Mouse (Mus musculus): ENCODE measurements around the gene Camsap1. TPM values are rescaled to one million over a fixed set of nuclear protein-coding genes. Genes with fewer than 3 reads are reported as not detected.

Gene Camsap1
- polyA plus RNA-seq, 1 experiment from 2014 or later = 3.1 TPM

DNA sequence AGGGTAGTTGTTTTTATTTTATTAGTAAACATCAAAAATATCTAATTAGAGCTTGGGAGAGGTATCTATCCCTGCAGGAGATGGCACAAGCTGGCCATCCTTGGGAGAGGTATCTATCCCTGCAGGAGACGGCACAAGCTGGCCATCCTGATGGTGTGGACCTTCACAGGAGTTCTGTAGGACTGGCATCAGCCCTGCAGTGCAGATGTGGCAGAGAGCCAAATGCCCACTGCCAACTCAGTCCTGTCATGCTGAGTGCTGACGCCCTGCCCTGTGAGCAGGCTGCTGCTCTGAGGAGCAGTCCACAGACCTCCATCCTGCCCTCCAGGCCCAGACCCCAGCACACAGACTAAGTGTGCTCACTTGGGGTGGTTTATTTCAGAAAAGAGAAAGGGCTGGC is 18.9 kb upstream of the Camsap1 start:
- Histone ChIP-seq H3K4me3 (ENCODE audit: low read depth, low read length) (no peak overlapping the region), H3K27me3 (ENCODE audit: insufficient read depth, low read length) (no peaks in the 10 kb centered on the region), H3K9ac (replicated peaks) (no peak overlapping the region), H3K4me1 (ENCODE audit: insufficient read depth) (no peaks in the 10 kb centered on the region), H3K4me2 (ENCODE audit: low read depth, low read length) (no peak overlapping the region), H3K36me3 (replicated peaks; ENCODE audit: insufficient read depth, low read length) (peaks cover 95% of the 10 kb centered on the region), H3K27ac (ENCODE audit: low read depth) (no peak overlapping the region), H3K9me3 (ENCODE audit: low read length) (no peaks in the 10 kb centered on the region)
- DNase-seq (no peak), ATAC-seq (no peak)
- WGBS (ENCODE audit: insufficient replicate concordance) = 92% methylated on average over 2 of the region's 2 CpGs
- no peak for TF ChIP-seq CTCF (IDR thresholded peaks at IDR 0.05; ENCODE audit: low read depth)
- TF ChIP-seq EP300 (IDR thresholded peaks at IDR 0.05; ENCODE audit: low read depth) = no peak

DNA sequence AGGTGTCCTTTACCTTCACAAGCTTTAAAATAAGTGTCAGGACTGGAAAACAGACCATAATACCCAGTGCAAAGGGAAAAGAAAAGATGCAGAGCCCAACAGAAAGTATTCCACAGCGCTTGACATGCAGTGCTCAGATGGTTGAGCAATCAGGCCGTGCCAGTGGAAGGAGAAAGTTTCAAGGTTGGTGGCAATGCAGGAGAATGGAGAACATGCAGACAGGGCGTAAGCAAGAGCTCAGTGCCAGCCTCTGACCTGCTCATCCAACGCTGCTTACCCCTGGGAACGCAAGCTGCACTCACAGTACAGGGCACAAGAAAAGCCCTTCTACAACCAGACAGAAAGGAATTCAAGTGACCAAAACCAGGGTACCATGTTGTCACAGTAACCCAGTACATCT is 18.1 kb upstream of the Camsap1 start:
- DNase-seq (no peak), ATAC-seq (no peak)
- Histone ChIP-seq H3K9me3 (ENCODE audit: low read length) (no peaks in the 10 kb centered on the region), H3K27ac (ENCODE audit: low read depth) (no peak overlapping the region), H3K4me3 (ENCODE audit: low read depth, low read length) (no peak overlapping the region), H3K36me3 (replicated peaks; ENCODE audit: insufficient read depth, low read length) (peaks cover 88% of the 10 kb centered on the region), H3K4me2 (ENCODE audit: low read depth, low read length) (no peak overlapping the region), H3K4me1 (ENCODE audit: insufficient read depth) (no peaks in the 10 kb centered on the region), H3K27me3 (ENCODE audit: insufficient read depth, low read length) (no peaks in the 10 kb centered on the region), H3K9ac (replicated peaks) (no peak overlapping the region)
- TF ChIP-seq CTCF (IDR thresholded peaks at IDR 0.05; ENCODE audit: low read depth) (no peak), EP300 (IDR thresholded peaks at IDR 0.05; ENCODE audit: low read depth) (no peak)
- WGBS (ENCODE audit: insufficient replicate concordance) = 95% methylated on average over 5 of the region's 5 CpGs

DNA sequence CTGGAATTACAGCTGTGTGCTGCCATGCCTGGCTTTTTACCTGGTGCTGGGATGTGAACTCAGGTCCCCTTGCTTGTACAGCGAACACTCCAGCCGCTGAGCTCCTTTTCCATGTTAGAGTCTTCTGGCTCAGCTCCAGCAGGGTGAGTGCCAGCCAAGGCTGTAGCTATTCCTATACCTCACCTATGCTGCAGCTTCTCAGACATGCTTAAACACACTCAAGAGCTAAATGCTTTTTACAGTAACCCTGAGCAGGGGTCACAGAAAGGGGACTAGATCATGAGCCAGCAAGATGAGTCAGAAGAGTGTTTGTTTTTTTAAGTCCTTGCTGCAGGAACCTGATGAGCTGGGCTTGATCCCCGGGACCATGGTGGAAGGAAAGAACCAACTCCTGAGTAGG is 14.6 kb upstream of the Camsap1 start:
- ATAC-seq (no peak), DNase-seq (no peak)
- WGBS (ENCODE audit: insufficient replicate concordance) = 98% methylated on average over 3 of the region's 3 CpGs

DNA sequence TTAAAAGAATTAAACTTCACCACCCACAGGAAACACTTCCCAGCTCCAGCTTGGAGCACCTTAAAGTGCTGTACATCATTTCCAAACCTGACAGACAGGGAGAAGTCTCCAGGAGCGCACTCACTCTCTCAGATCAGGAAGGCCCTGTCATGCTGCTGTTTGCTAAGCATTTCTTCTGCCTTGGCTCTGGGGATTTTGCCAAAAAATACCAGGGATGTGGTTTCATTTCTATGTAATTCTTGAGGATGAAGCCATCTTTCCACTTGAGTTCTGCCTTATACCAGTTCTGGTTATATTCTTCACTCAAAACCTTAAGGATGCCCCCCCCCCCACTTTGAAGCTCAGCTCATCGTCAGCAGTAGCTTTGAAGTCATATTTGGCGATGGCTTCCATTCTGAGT is 11.7 kb upstream of the Camsap1 start:
- Histone ChIP-seq H3K4me3 (ENCODE audit: low read depth, low read length) (no peak overlapping the region), H3K36me3 (replicated peaks; ENCODE audit: insufficient read depth, low read length) (peaks cover 29% of the 10 kb centered on the region), H3K9ac (replicated peaks) (no peak overlapping the region), H3K9me3 (ENCODE audit: low read length) (no peaks in the 10 kb centered on the region), H3K4me1 (ENCODE audit: insufficient read depth) (no peaks in the 10 kb centered on the region), H3K4me2 (ENCODE audit: low read depth, low read length) (no peak overlapping the region), H3K27ac (ENCODE audit: low read depth) (no peak overlapping the region), H3K27me3 (ENCODE audit: insufficient read depth, low read length) (no peaks in the 10 kb centered on the region)
- no peak for ATAC-seq
- TF ChIP-seq CTCF (IDR thresholded peaks at IDR 0.05; ENCODE audit: low read depth) (no peak), EP300 (IDR thresholded peaks at IDR 0.05; ENCODE audit: low read depth) (no peak)
- DNase-seq = no peak
- WGBS (ENCODE audit: insufficient replicate concordance) = 83% methylated on average over 3 of the region's 3 CpGs

More for the DNA sequence above, 14.6 kb upstream of the Camsap1 start:
- no peak for TF ChIP-seq CTCF (IDR thresholded peaks at IDR 0.05; ENCODE audit: low read depth)
- no peak for TF ChIP-seq EP300 (IDR thresholded peaks at IDR 0.05; ENCODE audit: low read depth)
- Histone ChIP-seq H3K27me3 (ENCODE audit: insufficient read depth, low read length) (no peaks in the 10 kb centered on the region), H3K4me2 (ENCODE audit: low read depth, low read length) (no peak overlapping the region), H3K4me3 (ENCODE audit: low read depth, low read length) (no peak overlapping the region), H3K4me1 (ENCODE audit: insufficient read depth) (no peaks in the 10 kb centered on the region), H3K27ac (ENCODE audit: low read depth) (no peak overlapping the region), H3K9me3 (ENCODE audit: low read length) (no peaks in the 10 kb centered on the region), H3K9ac (replicated peaks) (no peak overlapping the region), H3K36me3 (replicated peaks; ENCODE audit: insufficient read depth, low read length) (peaks cover 56% of the 10 kb centered on the region)

DNA sequence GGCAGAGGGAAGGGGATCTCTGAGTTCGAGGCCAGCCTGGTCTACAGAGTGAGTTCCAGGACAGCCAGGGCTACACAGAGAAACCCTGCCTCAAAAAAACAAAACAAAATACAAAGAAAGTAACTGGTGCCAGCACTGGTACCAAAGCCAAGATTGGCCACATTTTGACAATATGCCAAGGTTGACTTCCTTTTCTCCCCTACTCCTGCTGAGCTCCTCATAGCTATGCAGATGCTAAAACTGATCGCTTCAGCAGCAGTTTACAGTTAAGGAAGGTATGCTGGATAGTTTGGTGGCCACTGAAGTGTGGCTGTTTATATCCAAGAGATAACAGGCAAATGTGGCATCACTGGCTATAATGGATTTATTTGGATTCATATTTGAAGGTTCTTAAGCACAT is 9.2 kb upstream of the Camsap1 start:
- WGBS (ENCODE audit: insufficient replicate concordance) = 60% methylated on average over 2 of the region's 2 CpGs
- no peak overlapping the region for H3K27ac ChIP-seq (ENCODE audit: low read depth)
- H3K9ac ChIP-seq (replicated peaks) = no peak overlapping the region
- H3K4me3 ChIP-seq (ENCODE audit: low read depth, low read length) = no peak overlapping the region
- no peak overlapping the region for H3K4me2 ChIP-seq (ENCODE audit: low read depth, low read length)
- H3K36me3 ChIP-seq (replicated peaks; ENCODE audit: insufficient read depth, low read length) = peaks cover 4% of the 10 kb centered on the region
- DNase-seq = no peak
- TF ChIP-seq CTCF (IDR thresholded peaks at IDR 0.05; ENCODE audit: low read depth) = no peak
- TF ChIP-seq EP300 (IDR thresholded peaks at IDR 0.05; ENCODE audit: low read depth) = no peak
- no peaks in the 10 kb centered on the region for H3K27me3 ChIP-seq (ENCODE audit: insufficient read depth, low read length)
- no peaks in the 10 kb centered on the region for H3K4me1 ChIP-seq (ENCODE audit: insufficient read depth)
- H3K9me3 ChIP-seq (ENCODE audit: low read length) = no peaks in the 10 kb centered on the region
- ATAC-seq = no peak

DNA sequence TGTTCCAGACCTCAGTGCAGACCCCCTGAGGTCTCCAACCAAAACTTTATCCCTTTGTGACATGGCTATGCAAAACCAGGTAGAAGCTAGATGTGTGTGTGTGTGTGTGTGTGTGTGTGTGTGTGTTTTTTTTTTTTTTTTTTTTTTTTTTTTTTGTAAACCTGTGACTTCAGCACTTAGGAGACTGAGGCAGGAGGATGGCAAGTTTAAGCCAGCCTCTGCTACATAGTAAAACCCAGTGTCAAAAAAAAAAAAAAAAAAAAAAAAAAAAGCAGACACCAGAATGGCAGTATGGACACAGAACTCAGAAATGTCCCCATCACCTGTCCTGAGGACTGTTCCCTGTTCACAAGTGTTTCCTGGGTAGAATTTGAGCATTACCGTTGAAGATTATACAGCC is 6.6 kb upstream of the Camsap1 start:
- Histone ChIP-seq H3K36me3 (replicated peaks; ENCODE audit: insufficient read depth, low read length) (no peaks in the 10 kb centered on the region), H3K4me2 (ENCODE audit: low read depth, low read length) (no peak overlapping the region), H3K9ac (replicated peaks) (no peak overlapping the region), H3K27me3 (ENCODE audit: insufficient read depth, low read length) (no peaks in the 10 kb centered on the region), H3K4me1 (ENCODE audit: insufficient read depth) (no peaks in the 10 kb centered on the region), H3K27ac (ENCODE audit: low read depth) (no peak overlapping the region), H3K9me3 (ENCODE audit: low read length) (no peaks in the 10 kb centered on the region), H3K4me3 (ENCODE audit: low read depth, low read length) (no peak overlapping the region)
- TF ChIP-seq EP300 (IDR thresholded peaks at IDR 0.05; ENCODE audit: low read depth) (no peak), CTCF (IDR thresholded peaks at IDR 0.05; ENCODE audit: low read depth) (no peak)
- 88% methylated on average over 1 of the region's 1 CpGs for WGBS (ENCODE audit: insufficient replicate concordance)
- DNase-seq = no peak
- no peak for ATAC-seq

DNA sequence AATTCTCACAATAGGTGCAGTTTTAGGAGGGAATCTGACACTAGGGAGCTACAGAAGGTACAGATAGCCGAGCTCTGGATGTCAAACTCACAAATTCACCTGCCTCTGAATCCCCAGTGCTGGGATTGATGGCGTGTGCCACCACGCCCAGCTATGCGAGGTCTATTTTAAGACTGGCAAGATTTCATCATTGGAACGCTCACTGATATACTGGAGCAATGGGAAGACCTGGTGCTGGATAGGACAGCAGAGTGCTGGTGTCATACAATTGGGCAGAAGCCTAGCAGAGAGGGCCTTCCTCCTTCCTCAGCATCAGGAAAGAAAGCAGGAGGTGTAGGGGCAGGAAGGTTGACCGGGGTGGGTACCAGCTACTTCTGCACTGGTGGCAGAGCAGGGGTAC is 4.7 kb upstream of the Camsap1 start:
- Histone ChIP-seq H3K9me3 (ENCODE audit: low read length) (no peaks in the 10 kb centered on the region), H3K27me3 (ENCODE audit: insufficient read depth, low read length) (no peaks in the 10 kb centered on the region), H3K4me2 (ENCODE audit: low read depth, low read length) (no peak overlapping the region), H3K4me3 (ENCODE audit: low read depth, low read length) (no peak overlapping the region), H3K4me1 (ENCODE audit: insufficient read depth) (peaks cover 7% of the 10 kb centered on the region), H3K27ac (ENCODE audit: low read depth) (no peak overlapping the region), H3K9ac (replicated peaks) (no peak overlapping the region), H3K36me3 (replicated peaks; ENCODE audit: insufficient read depth, low read length) (no peaks in the 10 kb centered on the region)
- ATAC-seq (no peak), DNase-seq (no peak)
- WGBS (ENCODE audit: insufficient replicate concordance) = 79% methylated on average over 6 of the region's 6 CpGs
- no peak for TF ChIP-seq CTCF (IDR thresholded peaks at IDR 0.05; ENCODE audit: low read depth)
- no peak for TF ChIP-seq EP300 (IDR thresholded peaks at IDR 0.05; ENCODE audit: low read depth)

All from liver, postnatal 0 days (tissue).